Mouse (Mus musculus) small intestine, adult 2 months (tissue): ENCODE data around the gene Ceacam20. TPM values are rescaled to one million over a fixed set of nuclear protein-coding genes. Genes with fewer than 3 reads are reported as not detected.
A peak's percentile ranks its signal among the peaks of the same experiment; 100 is the strongest.
"Not testable (repeated sequence)": the region's sequence is repeated elsewhere in the genome, so short reads cannot be mapped to it uniquely, and the experiment has no call there.

Experiments
- H3K27ac ChIP-seq: fragments of 200-500 bp; 2 replicates; pipeline ENCODE4 v1.5.1; 2012; ENCODE audit warnings: low read depth, low read length, control low read depth, inconsistent platforms; ENCODE audit not compliant: insufficient read depth
- H3K27me3 ChIP-seq: fragments of 200-500 bp; 2 replicates; pipeline ENCODE4 v1.6.1; 2012; ENCODE audit warnings: mild to moderate bottlenecking, moderate library complexity, low read length, inconsistent platforms; ENCODE audit not compliant: control insufficient read depth, insufficient read depth
- H3K36me3 ChIP-seq: fragments of 200-500 bp; 2 replicates; pipeline ENCODE4 v1.6.1; 2012; ENCODE audit warnings: mild to moderate bottlenecking, low read length, control low read depth, inconsistent platforms; ENCODE audit not compliant: control insufficient read depth, insufficient read depth
- H3K4me1 ChIP-seq: fragments of 200-500 bp; 2 replicates; pipeline ENCODE4 v1.6.1; 2012; ENCODE audit warnings: low read length, inconsistent platforms, mixed read lengths; ENCODE audit not compliant: control insufficient read depth, insufficient read depth, insufficient read length
- H3K4me3 ChIP-seq: fragments of 200-500 bp; 2 replicates; pipeline ENCODE4 v1.5.1; 2012; ENCODE audit warnings: low read depth, mild to moderate bottlenecking, control low read depth, inconsistent platforms, low read length, moderate library complexity
- CTCF ChIP-seq: fragments of 200-500 bp; IDR thresholded peaks from 2 replicates; pipeline ENCODE4 v1.5.1; 2012; ENCODE audit warnings: low read depth, mild to moderate bottlenecking, control low read depth, inconsistent platforms, low read length, moderate library complexity, mixed read lengths; ENCODE audit not compliant: insufficient replicate concordance, insufficient read length; ENCODE audit errors: extremely low read depth
- POLR2A ChIP-seq: fragments of 200-500 bp; IDR thresholded peaks from 2 replicates; pipeline ENCODE4 v1.6.1; 2012; ENCODE audit warnings: low read depth, mild to moderate bottlenecking, control low read depth, inconsistent platforms, low read length, moderate library complexity
- WGBS: fragments of 180-500 bp; shearing (Covaris S2); methylation state at CpG from one replicate; pipeline ENCODE4 v1.1.7; 2018; 5-methylcytosine and 5-hydroxymethylcytosine counted together
- polyA plus RNA-seq: library from polyadenylated mRNA; depleted of rRNA; stranded (reverse); fragments of >200 nt; gene quantifications from 2 replicates; pipeline ENCODE4 v1.2.3, GENCODE M21; 2012

Gene Ceacam20
- polyA plus RNA-seq, 1 experiment: 179 TPM

GRCm38 (mm10) chr7:19928486-19928885, 36.7 kb upstream of the Ceacam20 start:
- no peak for TF ChIP-seq POLR2A
- TF ChIP-seq CTCF: no peak
- peaks cover 3% of the 10 kb centered on the region for H3K4me1 ChIP-seq
- 84% methylated on average over 5 of the region's 5 CpGs for WGBS

GRCm38 (mm10) chr7:19930481-19930880, 34.7 kb upstream of the Ceacam20 start:
- not testable (repeated sequence) for H3K4me3 ChIP-seq, H3K27ac ChIP-seq, H3K36me3 ChIP-seq, H3K4me1 ChIP-seq, H3K27me3 ChIP-seq
- WGBS: 73% methylated on average over 6 of the region's 6 CpGs

More at GRCm38 (mm10) chr7:19928486-19928885, 36.7 kb upstream of the Ceacam20 start:
- no peaks in the 10 kb centered on the region for H3K27me3 ChIP-seq
- no peaks in the 10 kb centered on the region for H3K36me3 ChIP-seq
- no peak overlapping the region for H3K4me3 ChIP-seq
- H3K27ac ChIP-seq: peak overlapping the region; percentile 24; the same call in 1 of the 2 replicates

GRCm38 (mm10) chr7:19932133-19932876, 32.9 kb upstream of the Ceacam20 start:
- 31% methylated on average over 13 of the region's 13 CpGs for WGBS
- TF ChIP-seq CTCF (no peak), POLR2A (no peak)
- no peaks in the 10 kb centered on the region for H3K36me3 ChIP-seq
- H3K27ac ChIP-seq: no peak overlapping the region
- H3K27me3 ChIP-seq: no peaks in the 10 kb centered on the region
- H3K4me3 ChIP-seq: no peak overlapping the region
- peaks cover 6% of the 10 kb centered on the region for H3K4me1 ChIP-seq

- H3K4me1 ChIP-seq: peaks cover 6% of the 10 kb centered on the region
- TF ChIP-seq POLR2A (no peak), CTCF (no peak)
- no peak overlapping the region for H3K27ac ChIP-seq
- WGBS: 2% methylated on average over 21 of the region's 21 CpGs
- H3K27me3 ChIP-seq: no peaks in the 10 kb centered on the region
- H3K4me3 ChIP-seq: no peak overlapping the region
- H3K36me3 ChIP-seq: no peaks in the 10 kb centered on the region; the same call in 1 of the 2 replicates
These were observed 32.1 kb upstream of the Ceacam20 start for GRCm38 (mm10) chr7:19932877-19933809.

GRCm38 (mm10) chr7:19935171-19935751, 30.0 kb upstream of the Ceacam20 start:
- Histone ChIP-seq H3K27me3 (no peaks in the 10 kb centered on the region), H3K27ac (peak overlapping the region; percentile 19; the same call in 1 of the 2 replicates), H3K4me3 (0 out of 2 replicates have a peak overlapping the region, but pooled peaks have one; percentile 14), H3K36me3 (peaks cover 9% of the 10 kb centered on the region), H3K4me1 (peaks cover 6% of the 10 kb centered on the region)
- 64% methylated on average over 20 of the region's 20 CpGs for WGBS
- TF ChIP-seq POLR2A (no peak), CTCF (no peak)

- H3K36me3 ChIP-seq: peaks cover 9% of the 10 kb centered on the region
- no peak overlapping the region for H3K27ac ChIP-seq
- WGBS: 60% methylated on average over 6 of the region's 6 CpGs
- H3K27me3 ChIP-seq: no peaks in the 10 kb centered on the region
- no peak overlapping the region for H3K4me3 ChIP-seq
- H3K4me1 ChIP-seq: peaks cover 6% of the 10 kb centered on the region
- TF ChIP-seq POLR2A: no peak
- TF ChIP-seq CTCF: no peak
These were observed 29.3 kb upstream of the Ceacam20 start for GRCm38 (mm10) chr7:19935961-19936360.
